Mouse (Mus musculus) heart, embryonic 15.5 days (tissue): ENCODE measurements around the gene D10Jhu81e. TPM values are rescaled to one million over a fixed set of nuclear protein-coding genes. Genes with fewer than 3 reads are reported as not detected.

Experiments used
- ATAC-seq: fragments of 200-750 bp; cut with Nextera tagmentation; replicated peaks from 2 replicates; pipeline ENCODE4 v1.8.0; 2017; ENCODE audit warnings: low read depth, moderate TSS enrichment; ENCODE audit not compliant: insufficient number of reproducible peaks, insufficient read depth, low FRiP score
- H3K27ac ChIP-seq: fragments of 300-500 bp; sonication (generic); 2 replicates; pipeline ENCODE4 v1.5.1; 2015; ENCODE audit warnings: mild to moderate bottlenecking, inconsistent platforms
- H3K27me3 ChIP-seq: fragments of 300-500 bp; sonication (generic); 2 replicates; pipeline ENCODE4 v1.6.1; 2015; ENCODE audit warnings: inconsistent platforms
- H3K36me3 ChIP-seq: fragments of 300-500 bp; sonication (generic); 2 replicates; pipeline ENCODE4 v1.6.1; 2015; ENCODE audit warnings: mild to moderate bottlenecking, inconsistent platforms
- H3K4me1 ChIP-seq: fragments of 300-500 bp; sonication (generic); replicated peaks from 2 replicates; pipeline ENCODE4 v1.6.1; 2015; ENCODE audit warnings: inconsistent platforms
- H3K4me2 ChIP-seq: fragments of 300-500 bp; sonication (generic); 2 replicates; pipeline ENCODE4 v1.6.1; 2015; ENCODE audit warnings: inconsistent platforms, mild to moderate bottlenecking, moderate library complexity
- H3K4me3 ChIP-seq: fragments of 300-500 bp; sonication (generic); 2 replicates; pipeline ENCODE4 v1.5.1; 2015; ENCODE audit warnings: mild to moderate bottlenecking, inconsistent platforms
- H3K9ac ChIP-seq: fragments of 300-500 bp; sonication (generic); 2 replicates; pipeline ENCODE4 v1.6.1; 2015; ENCODE audit warnings: mild to moderate bottlenecking, inconsistent platforms
- H3K9me3 ChIP-seq: fragments of 300-500 bp; sonication (generic); replicated peaks from 2 replicates; pipeline ENCODE4 v1.6.1; 2016; ENCODE audit warnings: inconsistent platforms
- WGBS: fragments of 180-500 bp; shearing (Covaris S2); methylation state at CpG from one replicate; pipeline ENCODE4 v1.1.7; 2015; ENCODE audit warnings: mixed read lengths; 5-methylcytosine and 5-hydroxymethylcytosine counted together
- polyA plus RNA-seq: library from polyadenylated mRNA; unstranded; fragments of >200 nt; fragmentation: Nextera tagmentation; extraction: Ambion mirVana; gene quantifications from 2 replicates; pipeline ENCODE4 v1.2.1, GENCODE M21; 2015

D10Jhu81e gene
- polyA plus RNA-seq, 1 experiment from 2014 or later: 61.4 TPM

- Histone ChIP-seq H3K27me3 (no peaks in the 10 kb centered on the region), H3K9me3 (no peaks in the 10 kb centered on the region), H3K4me2 (no peak overlapping the region), H3K4me3 (no peak overlapping the region), H3K9ac (no peak overlapping the region), H3K4me1 (peaks cover 11% of the 10 kb centered on the region), H3K27ac (no peak overlapping the region), H3K36me3 (peaks cover 42% of the 10 kb centered on the region)
- WGBS: 89% methylated on average over 17 of the region's 17 CpGs
- ATAC-seq: no peak
Measured at GRCm38 (mm10) chr10:78182321-78182720, 12.7 kb upstream of the D10Jhu81e start.

- Histone ChIP-seq H3K27ac (no peak overlapping the region), H3K4me3 (no peak overlapping the region), H3K4me1 (peaks cover 5% of the 10 kb centered on the region), H3K4me2 (no peak overlapping the region), H3K27me3 (no peaks in the 10 kb centered on the region), H3K9me3 (no peaks in the 10 kb centered on the region), H3K36me3 (peaks cover 78% of the 10 kb centered on the region), H3K9ac (no peak overlapping the region)
- ATAC-seq: no peak
- WGBS: 90% methylated on average over 5 of the region's 5 CpGs
Measured at GRCm38 (mm10) chr10:78174474-78174873, 4.9 kb upstream of the D10Jhu81e start.

GRCm38 (mm10) chr10:78171581-78171980, 2.0 kb upstream of the D10Jhu81e start:
- Histone ChIP-seq H3K9me3 (no peaks in the 10 kb centered on the region), H3K9ac (no peak overlapping the region), H3K27me3 (no peaks in the 10 kb centered on the region), H3K4me1 (peaks cover 16% of the 10 kb centered on the region), H3K4me2 (no peak overlapping the region), H3K36me3 (peaks cover 58% of the 10 kb centered on the region), H3K4me3 (no peak overlapping the region), H3K27ac (no peak overlapping the region)
- 87% methylated on average over 9 of the region's 9 CpGs for WGBS
- no peak for ATAC-seq

- no peaks in the 10 kb centered on the region for H3K27me3 ChIP-seq
- no peak overlapping the region for H3K4me3 ChIP-seq
- H3K9ac ChIP-seq: no peak overlapping the region
- H3K27ac ChIP-seq: no peak overlapping the region
- peaks cover 16% of the 10 kb centered on the region for H3K4me1 ChIP-seq
- 87% methylated on average over 7 of the region's 7 CpGs for WGBS
- H3K9me3 ChIP-seq: no peaks in the 10 kb centered on the region
- ATAC-seq: no peak
- H3K4me2 ChIP-seq: no peak overlapping the region
- H3K36me3 ChIP-seq: peaks cover 60% of the 10 kb centered on the region
Measured at GRCm38 (mm10) chr10:78171057-78171456, 1.5 kb upstream of the D10Jhu81e start.

- H3K9ac ChIP-seq: no peak overlapping the region
- H3K4me2 ChIP-seq: peak overlapping the region; percentile 88
- WGBS: 70% methylated on average over 2 of the region's 2 CpGs
- ATAC-seq: no peak
- no peaks in the 10 kb centered on the region for H3K27me3 ChIP-seq
- H3K4me1 ChIP-seq: peaks cover 16% of the 10 kb centered on the region
- H3K9me3 ChIP-seq: no peaks in the 10 kb centered on the region
- no peak overlapping the region for H3K27ac ChIP-seq
- H3K4me3 ChIP-seq: 0 out of 2 replicates have a peak overlapping the region, but pooled peaks have one; percentile 91
- H3K36me3 ChIP-seq: peaks cover 60% of the 10 kb centered on the region
Measured at GRCm38 (mm10) chr10:78170445-78170844, 863 bp upstream of the D10Jhu81e start.

- Histone ChIP-seq H3K4me2 (peak overlapping the region; percentile 88), H3K4me1 (peaks cover 16% of the 10 kb centered on the region), H3K27ac (peak overlapping the region; percentile 83; the same call in 1 of the 2 replicates), H3K9me3 (no peaks in the 10 kb centered on the region), H3K9ac (peak overlapping the region; percentile 93), H3K4me3 (peak overlapping the region; percentile 91), H3K27me3 (no peaks in the 10 kb centered on the region), H3K36me3 (peaks cover 56% of the 10 kb centered on the region)
- ATAC-seq: no peak
- 78% methylated on average over 11 of the region's 11 CpGs for WGBS
Measured at GRCm38 (mm10) chr10:78168792-78169191, 790 bp downstream of the D10Jhu81e start.

- no peaks in the 10 kb centered on the region for H3K27me3 ChIP-seq
- peaks cover 53% of the 10 kb centered on the region for H3K36me3 ChIP-seq
- ATAC-seq: no peak
Measured at GRCm38 (mm10) chr10:78167775-78168174, 1.8 kb downstream of the D10Jhu81e start.

GRCm38 (mm10) chr10:78167333-78167732, 2.2 kb downstream of the D10Jhu81e start:
- ATAC-seq: no peak
- no peaks in the 10 kb centered on the region for H3K27me3 ChIP-seq
- H3K4me3 ChIP-seq: no peak overlapping the region
- no peak overlapping the region for H3K4me2 ChIP-seq
- no peak overlapping the region for H3K9ac ChIP-seq
- H3K36me3 ChIP-seq: peaks cover 53% of the 10 kb centered on the region
- H3K9me3 ChIP-seq: no peaks in the 10 kb centered on the region
- peaks cover 16% of the 10 kb centered on the region for H3K4me1 ChIP-seq
- 93% methylated on average over 7 of the region's 7 CpGs for WGBS
- H3K27ac ChIP-seq: no peak overlapping the region

More at GRCm38 (mm10) chr10:78167775-78168174, 1.8 kb downstream of the D10Jhu81e start:
- Histone ChIP-seq H3K4me2 (no peak overlapping the region), H3K9ac (no peak overlapping the region), H3K4me3 (no peak overlapping the region), H3K9me3 (no peaks in the 10 kb centered on the region), H3K4me1 (peaks cover 16% of the 10 kb centered on the region), H3K27ac (no peak overlapping the region)

GRCm38 (mm10) chr10:78165256-78166005, 4.2 kb downstream of the D10Jhu81e start:
- WGBS: 89% methylated on average over 21 of the region's 21 CpGs
- H3K27ac ChIP-seq: no peak overlapping the region
- peaks cover 56% of the 10 kb centered on the region for H3K36me3 ChIP-seq

GRCm38 (mm10) chr10:78164786-78165185, 4.8 kb downstream of the D10Jhu81e start:
- ATAC-seq: no peak
- 88% methylated on average over 12 of the region's 12 CpGs for WGBS
- no peaks in the 10 kb centered on the region for H3K9me3 ChIP-seq
- H3K27ac ChIP-seq: no peak overlapping the region
- H3K4me1 ChIP-seq: peaks cover 12% of the 10 kb centered on the region
- no peak overlapping the region for H3K4me2 ChIP-seq
- peaks cover 56% of the 10 kb centered on the region for H3K36me3 ChIP-seq
- H3K27me3 ChIP-seq: no peaks in the 10 kb centered on the region
- no peak overlapping the region for H3K9ac ChIP-seq
- no peak overlapping the region for H3K4me3 ChIP-seq

More at GRCm38 (mm10) chr10:78165256-78166005, 4.2 kb downstream of the D10Jhu81e start:
- Histone ChIP-seq H3K9me3 (no peaks in the 10 kb centered on the region), H3K4me1 (peaks cover 16% of the 10 kb centered on the region), H3K27me3 (no peaks in the 10 kb centered on the region), H3K4me3 (no peak overlapping the region), H3K4me2 (no peak overlapping the region), H3K9ac (no peak overlapping the region)
- ATAC-seq: no peak

- Histone ChIP-seq H3K36me3 (peaks cover 56% of the 10 kb centered on the region), H3K27me3 (no peaks in the 10 kb centered on the region), H3K4me3 (no peak overlapping the region), H3K4me1 (peaks cover 18% of the 10 kb centered on the region), H3K9me3 (no peaks in the 10 kb centered on the region), H3K9ac (no peak overlapping the region), H3K4me2 (no peak overlapping the region), H3K27ac (no peak overlapping the region)
- WGBS: 26% methylated on average over 4 of the region's 4 CpGs
- no peak for ATAC-seq
Measured at GRCm38 (mm10) chr10:78163923-78164322, 5.7 kb downstream of the D10Jhu81e start.

- 90% methylated on average over 9 of the region's 9 CpGs for WGBS
- H3K4me2 ChIP-seq: no peak overlapping the region
- no peaks in the 10 kb centered on the region for H3K9me3 ChIP-seq
- no peak for ATAC-seq
- peaks cover 56% of the 10 kb centered on the region for H3K36me3 ChIP-seq
- H3K4me3 ChIP-seq: no peak overlapping the region
- no peak overlapping the region for H3K9ac ChIP-seq
- no peak overlapping the region for H3K27ac ChIP-seq
- no peaks in the 10 kb centered on the region for H3K27me3 ChIP-seq
- peaks cover 11% of the 10 kb centered on the region for H3K4me1 ChIP-seq
Measured at GRCm38 (mm10) chr10:78163241-78163640, 6.3 kb downstream of the D10Jhu81e start.
